Mouse (Mus musculus): ENCODE measurements around the gene Snx4.

- TF ChIP-seq GATA1 (IDR thresholded peaks at IDR 0.05; ENCODE audit: borderline replicate concordance, low read length): no peak
- no peak for TF ChIP-seq FLI1 (IDR thresholded peaks at IDR 0.05; ENCODE audit: low read length)
Observed at GRCm38 (mm10) chr16:33338492-33338891, 87.2 kb downstream of the Snx4 start.
